Mouse (Mus musculus) thymus, adult 2 months (tissue): ENCODE measurements around the gene Baiap2. TPM values are rescaled to one million over a fixed set of nuclear protein-coding genes. Genes with fewer than 3 reads are reported as not detected.
A peak's percentile ranks its signal among the peaks of the same experiment; 100 is the strongest.

Source experiments
- DNase-seq: peaks from one replicate; pipeline ENCODE4 v3.0.0; 2021
- H3K27ac ChIP-seq: fragments of 200-500 bp; 2 replicates; pipeline ENCODE4 v1.5.1; 2012; ENCODE audit warnings: low read length, control low read depth; ENCODE audit not compliant: control insufficient read depth, insufficient read depth
- H3K27me3 ChIP-seq: fragments of 200-500 bp; 2 replicates; pipeline ENCODE4 v1.6.1; 2012; ENCODE audit warnings: mild to moderate bottlenecking, low read length, moderate library complexity, mixed read lengths; ENCODE audit not compliant: control insufficient read depth, insufficient read depth
- H3K36me3 ChIP-seq: fragments of 200-500 bp; 2 replicates; pipeline ENCODE4 v1.6.1; 2012; ENCODE audit warnings: mild to moderate bottlenecking, low read length, moderate library complexity; ENCODE audit not compliant: control insufficient read depth, insufficient read depth
- H3K4me1 ChIP-seq: fragments of 200-500 bp; replicated peaks from 2 replicates; pipeline ENCODE4 v1.6.1; 2012; ENCODE audit warnings: low read length; ENCODE audit not compliant: control insufficient read depth, insufficient read depth
- H3K4me3 ChIP-seq: fragments of 200-500 bp; 2 replicates; pipeline ENCODE4 v1.5.1; 2012; ENCODE audit warnings: mild to moderate bottlenecking, low read length, control low read depth, moderate library complexity; ENCODE audit not compliant: control insufficient read depth, insufficient read depth
- CTCF ChIP-seq: fragments of 200-500 bp; IDR thresholded peaks from 2 replicates; pipeline ENCODE4 v1.5.1; 2012; ENCODE audit warnings: mild to moderate bottlenecking, control low read depth, low read length, moderate library complexity, borderline replicate concordance; ENCODE audit not compliant: control insufficient read depth, poor library complexity, insufficient read depth; ENCODE audit errors: extremely low read depth
- POLR2A ChIP-seq: fragments of 200-500 bp; IDR thresholded peaks from 2 replicates; pipeline ENCODE4 v1.6.1; 2012; ENCODE audit warnings: mild to moderate bottlenecking, low read length, control low read depth, moderate library complexity; ENCODE audit not compliant: control insufficient read depth, poor library complexity, insufficient read depth; ENCODE audit errors: extremely low read depth
- WGBS: fragments of 180-500 bp; shearing (Covaris S2); methylation state at CpG from one replicate; pipeline ENCODE4 v1.1.7; 2018; 5-methylcytosine and 5-hydroxymethylcytosine counted together
- polyA plus RNA-seq: library from polyadenylated mRNA; depleted of rRNA; stranded (reverse); fragments of >200 nt; gene quantifications from 2 replicates; pipeline ENCODE4 v1.2.3, GENCODE M21; 2012

Baiap2 gene
- polyA plus RNA-seq, 1 experiment: 59.8 TPM

GRCm38 (mm10) chr11:119913291-119913934 is 29.1 kb upstream of the Baiap2 start, which contains the start of gene Chmp6:
Gene Chmp6 (plus strand): TSS chr11:119913441.
- H3K36me3 ChIP-seq: peaks cover 12% of the 10 kb centered on the region
- peaks cover 34% of the 10 kb centered on the region for H3K4me1 ChIP-seq
- TF ChIP-seq CTCF (no peak), POLR2A (0 out of 2 replicates have a peak, but pooled peaks have one; percentile 19)
- WGBS: 1% methylated on average over 48 of the region's 48 CpGs
- no peaks in the 10 kb centered on the region for H3K27me3 ChIP-seq
- H3K27ac ChIP-seq: no peak within 1 kb of the TSS; the same call in 1 of the 2 replicates
- H3K4me3 ChIP-seq: peak within 1 kb of the TSS; percentile 95
- DNase-seq: peak; percentile 85

- no peak for DNase-seq
- WGBS: under 1% methylated on average over 26 of the region's 26 CpGs
- H3K36me3 ChIP-seq: peaks cover 13% of the 10 kb centered on the region
- no peak for TF ChIP-seq CTCF
- TF ChIP-seq POLR2A: no peak
- no peaks in the 10 kb centered on the region for H3K27me3 ChIP-seq
- H3K4me3 ChIP-seq: peak overlapping the region; percentile 95
- H3K4me1 ChIP-seq: peaks cover 31% of the 10 kb centered on the region
- H3K27ac ChIP-seq: no peak overlapping the region; the same call in 1 of the 2 replicates
Measured at GRCm38 (mm10) chr11:119913935-119914314, 28.6 kb upstream of the Baiap2 start.

- H3K4me1 ChIP-seq: peaks cover 26% of the 10 kb centered on the region
- no peak overlapping the region for H3K27ac ChIP-seq
- no peak for TF ChIP-seq POLR2A
- TF ChIP-seq CTCF: no peak
- WGBS: 6% methylated on average over 4 of the region's 4 CpGs
- peak overlapping the region; percentile 95 for H3K4me3 ChIP-seq
- no peaks in the 10 kb centered on the region for H3K27me3 ChIP-seq
- H3K36me3 ChIP-seq: peaks cover 13% of the 10 kb centered on the region
- DNase-seq: no peak
Measured at GRCm38 (mm10) chr11:119914381-119914780, 28.2 kb upstream of the Baiap2 start.

- peaks cover 13% of the 10 kb centered on the region for H3K36me3 ChIP-seq
- DNase-seq: no peak
- peaks cover 26% of the 10 kb centered on the region for H3K4me1 ChIP-seq
- TF ChIP-seq CTCF (no peak), POLR2A (no peak)
- no peak overlapping the region for H3K4me3 ChIP-seq
- H3K27me3 ChIP-seq: no peaks in the 10 kb centered on the region
- WGBS: 86% methylated on average over 9 of the region's 9 CpGs
- no peak overlapping the region for H3K27ac ChIP-seq
Measured at GRCm38 (mm10) chr11:119915666-119916065, 26.9 kb upstream of the Baiap2 start.

- 77% methylated on average over 15 of the region's 15 CpGs for WGBS
- DNase-seq: no peak
- H3K36me3 ChIP-seq: peaks cover 13% of the 10 kb centered on the region
- H3K27me3 ChIP-seq: no peaks in the 10 kb centered on the region
- H3K4me3 ChIP-seq: no peak overlapping the region
- H3K4me1 ChIP-seq: peaks cover 26% of the 10 kb centered on the region
- no peak overlapping the region for H3K27ac ChIP-seq
- TF ChIP-seq CTCF: no peak
Measured at GRCm38 (mm10) chr11:119916102-119916790, 26.3 kb upstream of the Baiap2 start.

GRCm38 (mm10) chr11:119916834-119917469 is 25.6 kb upstream of the Baiap2 start:
- H3K27me3 ChIP-seq: no peaks in the 10 kb centered on the region
- no peak for DNase-seq
- 97% methylated on average over 21 of the region's 21 CpGs for WGBS
- no peak overlapping the region for H3K4me3 ChIP-seq
- peaks cover 26% of the 10 kb centered on the region for H3K4me1 ChIP-seq
- H3K27ac ChIP-seq: no peak overlapping the region
- H3K36me3 ChIP-seq: peaks cover 13% of the 10 kb centered on the region
- no peak for TF ChIP-seq CTCF
- no peak for TF ChIP-seq POLR2A

GRCm38 (mm10) chr11:119918521-119918920 is 24.0 kb upstream of the Baiap2 start:
- Histone ChIP-seq H3K27me3 (no peaks in the 10 kb centered on the region), H3K27ac (no peak overlapping the region), H3K4me3 (no peak overlapping the region), H3K36me3 (peaks cover 13% of the 10 kb centered on the region), H3K4me1 (peaks cover 19% of the 10 kb centered on the region)
- TF ChIP-seq CTCF: no peak
- no peak for DNase-seq
- 96% methylated on average over 7 of the region's 7 CpGs for WGBS
